Mouse (Mus musculus) forelimb bud, embryonic 11.5 days (tissue): ENCODE measurements at regions not wholly inside any gene's neighbourhood (a gene's known extent, or its start where the extent isn't known, plus 50 kb on each side); places are given as distances from the start of the nearest gene placed in this dataset.

ENCODE experiments used
- DNase-seq: peaks from one replicate; pipeline ENCODE4 v3.0.0-alpha.2; 2012; ENCODE audit warnings: low read depth, low spot score

DNA sequence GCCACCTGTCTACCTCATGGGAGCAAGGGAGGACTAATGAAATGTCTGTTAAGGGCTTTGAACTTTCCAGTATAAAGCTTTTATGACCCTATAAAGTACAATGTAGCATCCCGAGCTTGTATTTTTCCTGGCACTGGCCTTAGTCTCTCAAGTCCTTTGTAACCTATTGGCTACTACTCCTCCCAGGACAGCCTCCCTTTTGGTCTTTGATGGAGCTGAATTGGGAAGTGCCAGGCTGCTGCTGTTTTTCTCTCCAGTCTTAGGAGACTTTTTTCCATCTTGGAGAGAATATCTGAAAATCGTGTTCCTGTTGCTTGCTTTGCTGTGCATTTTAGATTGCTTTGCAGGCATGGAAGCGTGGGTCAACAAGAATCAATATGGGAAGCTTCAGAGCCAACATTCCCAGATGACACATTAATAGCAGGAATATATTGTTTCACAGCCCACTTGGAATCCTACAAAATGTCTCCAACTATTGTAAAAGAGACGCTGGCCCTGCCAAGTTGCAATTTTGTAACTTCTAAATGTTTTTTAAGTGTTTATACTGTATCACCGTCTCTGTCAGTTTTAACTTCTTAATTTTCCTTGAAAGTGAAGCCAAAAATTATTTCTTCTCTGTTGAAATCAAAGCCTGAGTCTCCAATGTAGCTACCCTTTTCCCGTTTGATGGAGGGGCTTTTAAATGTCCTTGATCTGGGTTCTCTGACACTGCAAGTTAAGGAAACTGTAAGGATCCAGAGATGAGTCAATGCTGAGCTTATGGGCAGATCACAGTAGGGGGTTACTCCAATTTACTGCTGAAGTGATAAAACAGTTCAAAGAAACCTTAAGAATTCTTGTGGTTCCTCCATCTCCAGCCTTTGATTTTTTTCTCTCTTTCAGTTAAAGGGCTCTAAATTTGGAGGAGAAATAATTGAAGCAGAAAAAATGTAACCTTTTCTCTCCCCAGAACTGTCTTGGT lies 603.3 kb downstream of the Ptprc start:
- no peak for DNase-seq

DNA sequence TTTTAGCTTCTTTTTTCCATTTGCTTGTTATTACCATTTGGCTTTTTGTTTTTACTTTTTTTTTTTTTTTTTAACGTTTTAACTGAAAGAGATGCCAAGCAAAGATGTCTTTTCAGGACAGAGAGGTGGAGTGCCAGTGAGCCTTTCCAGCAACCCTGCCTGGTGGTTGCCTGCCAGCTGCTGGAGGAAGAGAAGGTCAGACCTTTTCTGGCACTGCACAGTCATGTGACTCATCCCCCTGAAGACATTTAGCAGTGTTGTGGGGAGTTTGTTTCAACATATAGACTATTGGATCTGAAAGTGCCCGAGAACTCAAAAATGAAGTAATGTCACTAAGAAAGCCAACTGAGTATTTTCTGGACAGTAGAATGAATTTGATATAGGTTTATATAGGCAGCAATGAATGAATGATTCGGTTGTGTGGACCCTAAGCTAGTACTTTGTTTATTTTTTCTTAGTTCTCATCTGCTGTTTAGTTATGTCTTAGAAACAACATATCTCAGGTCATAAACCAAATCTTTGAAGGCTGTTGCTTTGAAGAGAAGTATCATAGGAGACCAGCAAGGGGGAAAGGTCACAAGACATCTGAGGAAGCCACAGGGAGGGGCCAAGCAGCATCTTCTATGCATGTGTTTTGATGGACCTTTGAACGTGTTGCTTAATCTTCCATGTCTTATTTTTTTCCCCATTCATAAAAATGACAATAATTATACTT lies 604.2 kb downstream of the Ptprc start:
- DNase-seq = no peak

DNA sequence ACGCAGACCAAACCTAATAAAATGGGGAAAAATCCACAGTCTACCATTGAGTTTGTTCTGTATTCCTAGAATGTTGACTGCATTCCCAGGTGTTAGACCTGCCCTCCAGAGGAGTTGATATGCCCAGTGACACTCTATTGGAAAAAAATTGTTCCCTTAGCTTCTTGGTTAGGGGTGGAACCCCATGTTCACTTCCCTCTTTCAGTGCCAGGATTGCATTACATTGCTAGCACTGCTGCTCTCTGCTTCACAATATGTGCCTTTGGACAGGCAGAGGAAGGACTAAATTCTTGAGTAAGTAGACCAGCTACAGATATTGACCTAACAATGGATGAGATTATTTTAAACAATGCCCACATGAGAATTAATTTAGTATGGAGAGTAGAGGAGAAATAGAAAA lies 607.3 kb upstream of the Nr5a2 start:
- no peak for DNase-seq

DNA sequence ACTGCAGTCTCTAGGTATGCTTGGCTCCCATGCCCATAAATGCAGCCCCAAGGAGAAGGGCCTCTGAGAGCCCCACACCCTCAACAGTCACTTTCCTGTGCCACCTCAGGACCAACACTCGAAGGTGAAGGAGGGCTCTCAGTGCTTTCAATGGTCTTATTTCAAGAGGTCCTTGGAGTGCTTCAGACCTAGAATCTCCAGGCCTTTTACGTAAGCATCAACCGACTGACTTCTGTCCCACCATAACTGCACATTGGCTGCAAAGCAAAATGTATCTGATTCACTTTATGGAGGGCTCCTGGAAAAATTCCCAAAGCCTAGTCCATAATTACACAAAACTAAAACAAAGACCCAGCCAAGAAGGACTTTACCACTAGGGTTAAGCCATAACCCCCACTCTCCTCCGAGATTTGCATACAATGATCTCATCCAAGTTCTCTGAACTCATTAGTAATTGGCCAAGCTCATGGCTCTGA lies 605.4 kb upstream of the Nr5a2 start:
- DNase-seq = no peak

DNA sequence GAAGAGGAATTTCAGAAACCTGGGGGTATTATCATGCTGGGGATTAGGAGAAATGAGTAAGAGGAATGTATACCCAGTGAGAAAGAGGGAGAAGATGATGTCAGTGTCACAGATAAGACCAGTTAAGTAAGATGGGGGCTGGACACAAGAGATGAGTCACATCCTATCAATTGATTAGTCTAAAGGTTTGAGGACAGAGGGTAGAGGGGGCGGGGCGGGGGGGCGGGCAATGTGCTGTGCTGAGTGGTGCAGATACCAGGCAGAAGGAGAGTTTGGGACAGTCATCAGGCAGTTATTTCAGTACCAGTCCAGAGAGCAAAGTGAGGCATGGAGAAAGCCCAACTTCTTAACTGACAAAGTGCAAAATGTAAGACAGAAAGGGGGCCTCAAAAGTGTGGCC lies 601.4 kb upstream of the Nr5a2 start:
- DNase-seq = no peak

DNA sequence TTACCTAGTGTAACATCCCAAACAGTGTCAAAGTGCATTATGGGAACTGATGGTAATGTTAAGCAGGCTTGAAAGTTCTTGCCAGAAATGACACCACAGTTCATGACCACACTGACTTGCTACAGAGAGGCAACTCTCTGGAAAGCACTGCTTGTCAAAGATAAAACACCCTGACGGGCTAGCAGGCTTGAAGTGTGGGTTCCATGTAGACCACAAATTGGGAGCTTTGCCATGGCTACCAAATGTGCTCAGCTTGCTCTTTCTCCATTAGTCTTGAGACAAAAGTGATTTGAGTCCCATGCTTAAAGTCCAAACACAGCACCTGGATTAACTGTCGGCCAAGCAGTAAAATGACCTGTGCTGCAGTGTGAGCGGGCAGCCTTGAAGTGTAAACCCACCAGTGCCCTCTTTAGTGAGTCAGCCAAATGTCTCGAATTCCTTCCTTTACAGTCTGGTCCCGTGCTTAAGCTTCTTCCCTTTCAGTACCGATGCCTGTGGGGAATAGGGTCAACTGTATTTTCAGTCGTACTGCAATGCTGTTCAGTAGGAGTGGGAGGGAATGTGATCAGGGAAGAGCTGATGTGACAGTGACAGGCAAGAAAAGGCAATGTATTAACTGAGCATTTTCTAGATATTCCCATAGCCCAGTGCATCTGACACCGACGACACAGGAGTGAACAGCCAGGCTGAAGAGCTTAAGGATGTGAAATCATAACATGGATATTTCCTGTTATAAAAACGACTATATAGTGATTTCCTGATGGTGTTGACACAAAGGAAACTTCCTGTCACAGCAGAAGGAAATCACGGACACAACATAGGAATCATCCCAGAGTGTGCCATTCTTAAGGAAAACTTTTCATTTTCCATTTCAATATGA lies 600.4 kb upstream of the Nr5a2 start:
- DNase-seq = no peak

DNA sequence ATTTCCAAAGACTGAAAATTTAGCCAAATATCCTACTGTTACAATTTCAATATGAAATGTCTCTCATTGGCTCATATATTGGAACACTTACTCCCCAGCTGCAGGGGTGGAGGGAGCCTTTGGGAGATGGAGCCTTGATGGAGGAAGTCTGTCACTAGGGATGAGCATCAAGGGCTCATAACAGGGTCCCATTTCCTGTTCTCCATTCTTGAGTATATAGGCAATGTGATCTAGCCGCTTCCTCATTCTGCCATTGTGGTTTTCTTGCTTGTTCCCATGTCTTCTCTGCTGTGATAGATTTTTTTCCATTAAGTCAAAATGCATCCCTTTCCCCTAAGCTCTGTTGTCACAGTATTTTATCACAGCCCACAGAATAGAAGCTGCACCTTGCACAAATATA lies 589.4 kb upstream of the Nr5a2 start:
- no peak for DNase-seq

DNA sequence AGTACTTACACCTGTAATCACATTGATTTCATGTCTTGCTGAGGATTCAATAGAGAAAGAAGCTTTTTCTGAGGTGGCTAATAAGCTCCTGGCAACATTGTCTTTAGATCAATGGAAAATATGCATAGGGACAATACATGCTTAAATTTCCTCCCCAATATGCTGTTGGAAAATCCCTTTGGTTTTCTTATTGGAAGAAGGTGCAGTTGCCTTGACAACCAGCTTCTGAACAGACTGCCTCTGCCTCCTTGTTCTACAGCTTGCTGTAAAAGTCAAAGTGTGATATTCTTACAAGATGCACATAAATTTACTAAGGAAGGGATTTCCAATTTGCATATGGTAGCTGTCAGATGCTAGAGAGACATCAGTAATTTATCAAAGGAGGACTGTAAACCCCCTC lies 585.4 kb upstream of the Nr5a2 start:
- DNase-seq = no peak

DNA sequence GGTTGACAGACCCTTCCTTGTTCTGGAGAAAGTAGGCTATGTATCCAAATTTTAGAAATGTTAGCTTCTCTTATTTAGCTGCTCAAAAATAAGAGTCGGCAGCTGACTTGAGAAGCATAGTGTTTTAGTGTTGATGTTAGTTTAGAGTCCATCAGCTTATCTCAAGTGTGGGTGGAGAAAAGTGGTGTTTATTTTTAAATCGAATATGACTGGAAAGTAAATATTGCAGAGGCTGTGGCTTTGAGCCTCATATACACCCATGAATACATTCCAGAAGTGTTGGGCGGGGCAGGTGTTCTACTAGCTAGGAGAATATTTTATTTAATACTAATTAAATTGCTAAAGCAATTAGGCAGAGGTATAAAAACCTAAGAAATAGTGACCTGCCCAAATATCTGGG lies 583.6 kb upstream of the Nr5a2 start:
- no peak for DNase-seq

DNA sequence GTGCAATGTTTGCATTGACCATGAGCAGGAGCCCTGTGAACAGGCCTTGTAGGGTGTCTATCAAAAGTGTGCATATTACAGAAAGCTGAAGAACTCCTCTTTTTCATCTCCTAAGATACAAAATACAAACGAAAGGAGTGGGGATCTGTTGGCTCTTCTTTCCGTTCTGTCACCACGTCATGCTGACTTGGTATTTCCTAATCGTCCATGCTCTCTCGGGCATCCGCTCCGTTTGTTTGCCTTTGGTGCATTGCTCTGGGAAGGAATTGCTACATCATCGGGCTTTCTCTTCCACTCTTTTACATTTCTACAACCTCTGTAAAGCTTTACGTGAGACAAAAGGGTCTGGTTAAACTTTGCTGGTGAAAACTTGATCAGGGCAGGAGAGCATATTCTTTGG lies 581.2 kb upstream of the Nr5a2 start:
- DNase-seq = no peak

DNA sequence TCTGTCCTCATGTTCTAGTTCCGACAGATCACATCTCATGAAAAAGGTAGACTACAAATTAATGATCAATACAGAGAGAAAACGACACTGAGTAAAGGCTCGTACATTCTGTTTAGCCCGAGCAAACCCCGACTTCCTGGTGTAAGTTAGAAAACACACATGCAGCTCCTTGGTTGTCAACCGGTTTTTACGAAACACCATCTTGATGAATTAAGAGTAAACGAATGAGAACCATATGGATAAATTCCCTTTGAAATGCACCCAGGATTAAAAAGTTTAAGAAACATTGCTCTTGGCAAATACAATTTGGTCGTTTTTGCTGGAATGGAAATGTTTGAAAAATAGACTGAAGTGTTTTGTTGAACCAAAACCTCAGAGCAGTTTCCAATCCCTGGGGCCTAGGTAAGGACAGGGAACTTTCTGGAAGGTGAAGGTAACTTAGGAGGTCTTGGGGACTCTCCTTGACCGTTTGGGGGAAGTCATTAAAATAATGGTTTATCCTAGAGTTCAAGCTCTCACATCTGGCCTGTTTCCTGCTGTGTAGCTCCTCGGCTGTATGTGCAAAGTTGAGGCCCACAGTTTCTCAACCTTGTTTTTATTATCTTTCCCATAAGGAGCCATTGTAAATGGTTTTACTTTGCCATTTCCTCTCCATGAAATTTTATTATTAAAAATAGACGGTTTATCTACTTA lies 579.3 kb upstream of the Nr5a2 start:
- peak; percentile 59 for DNase-seq

DNA sequence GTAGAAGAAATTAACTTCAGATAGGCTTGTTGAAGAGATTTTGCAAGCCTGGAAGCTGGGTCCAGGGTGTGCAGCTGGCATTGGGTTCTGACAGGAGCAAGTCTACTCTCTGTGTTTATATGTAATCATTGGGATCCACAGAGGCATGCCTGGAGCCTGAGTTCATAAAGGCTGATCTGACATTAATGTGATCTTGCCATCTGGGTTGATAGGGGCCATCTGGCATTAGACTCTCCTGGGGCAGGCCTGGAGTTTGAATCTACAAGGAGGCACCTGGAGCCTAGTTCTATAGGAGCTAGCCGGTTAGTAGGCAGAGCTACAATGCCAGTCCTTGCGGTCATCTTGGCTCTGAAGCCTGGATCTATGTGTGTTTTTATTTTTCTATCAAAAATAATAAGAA lies 554.5 kb upstream of the Nr5a2 start:
- no peak for DNase-seq

DNA sequence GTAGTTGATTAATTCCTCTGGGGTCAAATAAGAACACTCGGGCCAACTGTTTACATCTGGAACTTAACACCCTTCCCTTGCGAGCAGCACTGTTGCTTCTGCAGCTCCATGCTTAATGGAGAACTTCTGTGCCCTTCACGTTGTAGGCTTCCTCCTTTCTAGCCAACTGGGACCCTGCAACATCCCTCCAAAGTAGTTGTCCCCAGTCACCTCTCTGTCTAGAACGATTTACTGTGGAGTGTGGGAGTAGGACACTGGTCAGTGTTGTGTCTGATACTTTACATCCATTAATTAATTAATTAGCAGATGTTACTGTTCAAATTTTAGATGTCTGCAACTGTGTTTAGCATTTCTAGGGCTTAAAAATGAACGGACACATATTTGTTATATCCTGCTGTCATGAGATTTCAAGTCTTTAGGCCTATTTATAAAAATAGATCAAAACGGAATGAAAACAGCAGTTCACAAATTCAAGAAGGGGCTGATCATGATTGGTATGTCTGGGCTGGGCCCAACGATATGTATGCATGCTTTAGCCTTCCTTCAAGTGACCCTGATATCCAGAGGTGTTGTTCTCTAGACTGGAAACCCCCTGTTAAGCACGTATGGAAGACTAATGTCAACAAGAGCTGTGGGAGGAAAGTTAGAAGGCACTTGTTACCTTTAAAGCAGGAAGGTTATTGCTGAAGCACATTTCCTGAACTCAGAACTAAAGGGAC lies 543.6 kb upstream of the Nr5a2 start:
- no peak for DNase-seq

DNA sequence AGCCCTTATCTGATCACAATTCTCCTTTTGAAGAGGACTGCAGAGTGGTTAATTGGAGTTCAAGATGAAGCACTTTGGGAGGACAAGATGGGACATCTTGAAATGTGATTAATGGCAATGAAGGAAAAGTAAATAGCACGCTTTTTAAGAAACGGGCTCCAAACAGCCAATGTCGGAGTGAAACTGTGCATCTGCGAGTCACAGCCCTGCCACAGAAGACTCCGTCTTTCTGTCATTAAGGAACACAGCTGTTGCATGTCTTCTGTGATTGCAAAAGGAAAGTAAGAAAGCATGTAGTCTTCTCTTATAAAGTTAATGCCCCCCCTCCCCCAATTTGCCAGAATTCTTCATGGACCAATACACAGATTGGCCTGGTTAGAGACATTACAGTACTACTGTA lies 528.0 kb upstream of the Nr5a2 start:
- DNase-seq = no peak

DNA sequence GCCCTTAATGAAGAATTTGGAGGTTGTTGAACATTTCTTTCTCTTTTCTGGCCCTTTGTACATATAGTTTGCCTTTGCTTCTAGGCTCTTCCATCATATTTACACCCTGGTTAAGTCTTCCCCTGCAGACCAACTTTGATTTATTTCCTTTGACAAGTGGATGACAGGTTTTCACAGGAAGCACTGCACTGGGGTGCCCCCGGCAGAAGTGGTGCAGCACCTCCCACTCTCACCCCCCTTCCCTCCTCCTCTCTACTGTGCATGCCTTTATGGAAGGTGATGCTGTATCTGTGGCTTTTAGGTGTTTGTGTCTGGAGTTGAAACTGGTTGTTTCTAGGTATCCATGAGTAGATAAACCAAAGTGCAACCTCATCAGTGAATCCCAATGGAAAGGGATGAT lies 518.2 kb upstream of the Nr5a2 start:
- peak; percentile 11 for DNase-seq

DNA sequence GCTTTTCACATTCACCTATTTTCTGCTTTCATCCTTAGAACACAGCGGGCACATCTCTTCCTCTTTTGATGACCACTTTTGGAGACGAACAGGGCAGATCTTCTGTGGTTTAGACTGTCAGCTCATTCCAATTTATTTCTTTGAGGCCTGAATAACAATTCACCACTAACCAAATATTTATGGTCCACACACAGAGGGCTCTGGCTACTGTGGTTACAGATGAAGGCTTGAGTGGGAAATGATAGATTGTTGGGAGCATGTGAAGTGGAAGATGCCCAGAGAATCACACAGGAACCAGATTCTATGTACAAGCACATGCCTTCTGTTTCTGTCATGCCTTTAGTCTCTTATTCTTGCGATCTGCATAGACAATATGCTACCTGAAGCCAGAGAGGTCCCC lies 517.0 kb upstream of the Nr5a2 start:
- no peak for DNase-seq

DNA sequence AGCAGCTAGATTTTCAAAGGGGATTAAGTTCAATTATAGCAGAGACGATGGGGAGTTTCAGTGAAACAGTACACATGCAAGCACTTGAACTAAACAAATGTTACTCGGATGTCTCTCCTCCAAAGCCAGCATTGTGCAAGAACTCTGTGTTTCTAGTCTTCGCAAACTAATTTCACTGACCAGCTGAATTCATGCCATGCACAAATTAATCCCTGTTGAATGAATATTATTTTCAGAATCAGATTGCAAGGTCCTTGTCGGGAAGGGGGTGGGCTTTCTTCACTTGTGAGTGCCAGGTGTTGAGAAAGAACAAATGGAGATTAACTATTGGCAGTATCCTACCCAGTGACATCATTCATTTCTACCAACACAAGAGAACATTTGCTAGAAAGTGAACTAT lies 514.6 kb upstream of the Nr5a2 start:
- DNase-seq = no peak

DNA sequence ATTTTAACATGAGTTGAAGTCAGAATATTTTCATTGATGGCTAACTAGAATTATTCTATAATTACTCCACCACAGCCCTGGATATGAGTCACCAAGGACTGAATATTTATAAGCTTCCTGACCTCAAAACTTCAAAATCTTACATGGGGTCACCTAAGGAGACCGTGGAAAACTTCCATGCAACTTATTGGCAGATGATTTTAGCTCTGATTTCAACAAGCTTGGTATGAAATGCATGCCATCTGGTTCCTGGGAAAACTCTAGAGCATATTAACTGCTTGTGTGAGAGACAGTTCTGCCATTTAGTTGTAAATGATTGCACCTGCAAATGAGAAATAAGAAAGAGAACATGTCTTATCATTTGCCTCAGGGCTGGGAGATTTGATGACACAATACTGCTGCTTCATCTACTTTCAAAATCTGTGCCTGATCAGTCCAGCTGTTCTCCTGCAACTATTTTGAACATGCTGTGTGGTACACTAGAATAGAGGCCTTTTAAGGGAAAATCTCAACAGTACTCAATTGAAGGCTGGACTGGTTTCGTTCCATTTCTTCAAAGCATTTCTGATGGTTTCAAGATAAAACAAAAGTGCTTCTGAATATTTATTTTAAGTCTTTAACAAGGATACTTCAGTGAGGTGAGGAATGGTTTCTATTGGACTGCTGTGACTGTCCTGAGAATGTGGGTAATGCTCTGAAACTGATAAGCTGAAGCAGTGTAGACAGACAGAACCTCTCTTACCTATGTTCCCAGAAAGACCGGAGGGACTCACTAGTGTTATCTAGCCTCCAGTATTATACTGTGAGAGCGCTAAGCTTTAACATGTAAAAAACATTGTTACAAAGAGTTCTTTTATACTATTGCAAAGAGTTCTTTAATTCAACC lies 513.8 kb upstream of the Nr5a2 start:
- DNase-seq = no peak

DNA sequence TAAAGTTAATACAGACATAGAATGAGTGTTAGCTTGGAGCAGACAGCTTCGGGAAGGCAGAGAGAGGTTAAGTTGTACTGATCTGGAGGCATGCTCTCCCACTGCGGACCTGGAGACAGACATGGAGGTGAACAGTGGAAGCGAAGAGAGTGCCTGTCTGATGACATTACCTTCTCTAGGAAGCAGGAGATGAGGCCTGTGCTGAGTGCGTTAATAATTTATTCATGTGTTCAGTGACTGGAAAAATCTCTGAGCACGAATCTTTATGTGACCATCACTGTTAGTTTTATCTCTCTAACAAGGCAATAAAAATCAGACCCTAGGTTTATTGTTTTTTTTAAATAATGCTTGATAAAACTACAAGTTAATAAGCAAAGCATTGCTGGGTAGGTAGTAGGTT lies 504.7 kb upstream of the Nr5a2 start:
- DNase-seq = no peak

DNA sequence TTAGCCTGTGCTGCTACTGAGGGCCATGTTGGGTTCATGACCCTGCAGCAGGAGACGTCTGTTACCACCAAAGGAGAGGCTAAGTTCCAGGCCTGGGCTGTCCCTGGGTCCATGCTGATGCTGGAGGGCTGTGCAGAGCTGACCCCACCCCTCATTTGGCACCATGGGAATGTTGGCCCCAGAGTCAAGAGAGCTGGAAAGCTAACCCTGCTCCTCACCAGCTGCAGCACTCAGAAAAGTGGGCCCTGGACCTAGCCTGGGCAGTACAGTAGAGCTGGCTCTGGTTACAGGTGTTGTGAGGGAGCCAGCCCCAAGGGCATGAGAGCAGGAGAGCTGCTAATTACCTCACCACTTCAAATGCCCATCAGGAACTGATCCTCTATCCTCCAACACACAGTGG lies 500.9 kb upstream of the Nr5a2 start:
- no peak for DNase-seq
